In the genomic region with DNA sequence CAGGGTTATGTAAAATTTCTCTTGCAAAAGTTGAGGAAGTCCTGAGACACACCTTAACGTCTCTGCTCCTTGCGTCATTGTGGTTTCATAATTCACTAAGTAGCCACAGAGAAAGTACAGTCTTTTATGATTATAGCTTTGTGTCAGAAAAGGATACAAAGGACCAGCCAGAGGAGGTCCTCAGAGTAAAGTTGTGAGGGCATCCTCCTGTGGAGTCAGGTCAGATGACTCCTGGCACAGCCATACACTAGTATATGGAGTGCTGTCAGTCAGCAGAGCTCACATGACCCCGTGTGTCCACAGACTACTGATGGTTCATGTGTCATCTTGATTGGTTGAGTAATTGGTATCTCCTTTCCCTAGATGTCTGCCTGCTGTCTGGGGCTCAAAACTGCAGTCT, we compare ENCODE assay signal across 14 mouse cellular contexts. TPM values are rescaled to one million over a fixed set of nuclear protein-coding genes. Genes with fewer than 3 reads are reported as not detected.
DNase-seq lines count a peak whose midpoint lies in the region; ATAC-seq lines count a peak whose summit lies in the region.
"Had no signal": no experiment of that assay in that cellular context is flagged by ENCODE, and none has a peak within 500 bp of the region (broad histone marks: within the 10 kb centered on the region; RNA-seq: fewer than 3 reads in every experiment).

No protein-coding gene starts in this region.

- H3K4me1 ChIP-seq in hindbrain, embryonic 16.5 days (ENCODE audit: control insufficient read depth, insufficient read depth, low read depth, low read length), result peaks cover 24% of the 10 kb centered on the region
- peaks cover 25% of the 10 kb centered on the region for H3K4me1 ChIP-seq in hindbrain, embryonic 12.5 days

- peak; percentile 16; the same call in 1 of the 2 replicates for ATAC-seq in hindbrain, embryonic 16.5 days
- ATAC-seq in hindbrain, embryonic 12.5 days (ENCODE audit: low FRiP score), result no peak
- ATAC-seq in inflammation-experienced regulatory T-cells, adult 6 months, result peak; percentile 62

- WGBS in hindbrain, embryonic 16.5 days, result 69% methylated on average over 3 of the region's 3 CpGs
- 75% methylated on average over 3 of the region's 3 CpGs for WGBS in hindbrain, embryonic 12.5 days

- DNase-seq in spleen, adult 12 weeks (ENCODE audit: low spot score), result peak; percentile 2
- DNase-seq in spleen, adult 18-20 months, result no peak
- no peak for DNase-seq in urinary bladder, adult 18-20 months (ENCODE audit: low spot score in 2 of 2)
- DNase-seq in thymus, adult 18-20 months, result no peak
- DNase-seq in adrenal gland, adult 2 months, result no peak
- DNase-seq: embryo, embryonic 11 days; gastrocnemius, postnatal 14 days; heart, postnatal 10 days; kidney, postnatal 10 days; thymus, postnatal 25 days had no signal

- no peaks in the 10 kb centered on the region for H3K27me3 ChIP-seq in hindbrain, embryonic 16.5 days (replicated peaks; ENCODE audit: control insufficient read depth, insufficient read depth, low read length)
- H3K27me3 ChIP-seq in hindbrain, embryonic 12.5 days, result no peaks in the 10 kb centered on the region
- H3K27me3 ChIP-seq: lung, embryonic 15.5 days had no signal

- no peak overlapping the region for H3K9ac ChIP-seq in hindbrain, embryonic 16.5 days (ENCODE audit: low read depth, low read length)
- H3K9ac ChIP-seq in hindbrain, embryonic 12.5 days, result no peak overlapping the region
- H3K9ac ChIP-seq: lung, embryonic 15.5 days had no signal

- no peak overlapping the region for H3K4me3 ChIP-seq in hindbrain, embryonic 16.5 days (ENCODE audit: low read length)
- no peak overlapping the region for H3K4me3 ChIP-seq in hindbrain, embryonic 12.5 days
- H3K4me3 ChIP-seq: lung, embryonic 15.5 days had no signal

- H3K9me3 ChIP-seq in hindbrain, embryonic 16.5 days (ENCODE audit: control insufficient read depth, low read length), result no peaks in the 10 kb centered on the region
- peaks cover 11% of the 10 kb centered on the region for H3K9me3 ChIP-seq in hindbrain, embryonic 12.5 days (replicated peaks)
- H3K9me3 ChIP-seq: lung, embryonic 15.5 days had no signal

- no peak overlapping the region for H3K27ac ChIP-seq in hindbrain, embryonic 16.5 days (ENCODE audit: low read depth, low read length)
- no peak overlapping the region for H3K27ac ChIP-seq in hindbrain, embryonic 12.5 days
- H3K27ac ChIP-seq: lung, embryonic 15.5 days had no signal

- H3K4me2 ChIP-seq in hindbrain, embryonic 16.5 days (ENCODE audit: low read length), result no peak overlapping the region
- H3K4me2 ChIP-seq in hindbrain, embryonic 12.5 days (replicated peaks), result no peak overlapping the region
- H3K4me2 ChIP-seq: lung, embryonic 15.5 days had no signal

- no peaks in the 10 kb centered on the region for H3K36me3 ChIP-seq in hindbrain, embryonic 16.5 days (ENCODE audit: control insufficient read depth, insufficient read depth, low read length)
- H3K36me3 ChIP-seq in hindbrain, embryonic 12.5 days, result peaks cover 15% of the 10 kb centered on the region

RNA-seq across cellular contexts. Expression of gene Spin1, which starts 15.1 kb away (rescaled TPM):
- polyA plus RNA-seq in hindbrain, embryonic 16.5 days (2015; fragmentation: Nextera tagmentation; extraction: Ambion mirVana), result 145 and 158 TPM in 2 replicates
- 129 and 132 TPM in 2 replicates for polyA plus RNA-seq in hindbrain, embryonic 12.5 days (2016; fragmentation: Nextera tagmentation; extraction: Ambion mirVana)
- polyA plus RNA-seq in inflammation-experienced regulatory T-cells, adult 6 months (2017; shearing (Covaris generic)), result 10 to 100 TPM; 38.9 to 41.7 (median 40.0) TPM
- total RNA-seq in adrenal gland, adult 2 months (2021), result 10 to 100 TPM; 54.1 to 67.6 TPM
- polyA plus RNA-seq in adrenal gland, adult 2 months (2012; rRNA removed), result 8.2 and 8.5 TPM in 2 replicates

RNA-seq across cellular contexts. Expression of gene Nxnl2, which starts 55.1 kb away (rescaled TPM):
- polyA plus RNA-seq in hindbrain, embryonic 16.5 days (2015; fragmentation: Nextera tagmentation; extraction: Ambion mirVana), result 4.1 and 6.0 TPM in 2 replicates
- 2.0 and 2.5 TPM in 2 replicates for polyA plus RNA-seq in hindbrain, embryonic 12.5 days (2016; fragmentation: Nextera tagmentation; extraction: Ambion mirVana)
- under 1 TPM in 1 of 3 experiments, not detected in 2; 0.69 TPM for polyA plus RNA-seq in inflammation-experienced regulatory T-cells, adult 6 months (2017; shearing (Covaris generic))
- under 1 TPM; 0.62 to 0.63 TPM for total RNA-seq in adrenal gland, adult 2 months (2021)
- polyA plus RNA-seq in adrenal gland, adult 2 months (2012; rRNA removed), result 0.24 and 0.62 TPM in 2 replicates
